ENCODE assay signal across 8 mouse cellular contexts in genomic region chrX:152781720-152782403, GRCm38 (mm10). TPM values are rescaled to one million over a fixed set of nuclear protein-coding genes. Genes with fewer than 3 reads are reported as not detected.
DNase-seq lines count a peak whose midpoint lies in the region; ATAC-seq lines count a peak whose summit lies in the region.

Gpr143 (plus strand) TSS chrX:152781921.

- H3K36me3 ChIP-seq in heart, embryonic 14.5 days (ENCODE audit: control insufficient read depth, insufficient read depth, low read length): no peaks in the 10 kb centered on the region
- H3K36me3 ChIP-seq in kidney, embryonic 16.5 days (ENCODE audit: insufficient read depth, low read length): no peaks in the 10 kb centered on the region
- H3K36me3 ChIP-seq in midbrain, embryonic 10.5 days: no peaks in the 10 kb centered on the region

- H3K4me2 ChIP-seq in heart, embryonic 14.5 days (ENCODE audit: low read length): peak within 1 kb of the TSS; percentile 66
- H3K4me2 ChIP-seq in kidney, embryonic 16.5 days (replicated peaks; ENCODE audit: low read depth, low read length): peak within 1 kb of the TSS; percentile 47

- H3K4me3 ChIP-seq in heart, embryonic 14.5 days (ENCODE audit: control insufficient read depth in 1 of 2, insufficient read depth in 1 of 2, low read depth in 1 of 2, low read length in 2 of 2): peak within 1 kb of the TSS; percentile 32 to 35
- H3K4me3 ChIP-seq in kidney, embryonic 16.5 days (ENCODE audit: low read length): peak within 1 kb of the TSS; percentile 31
- H3K4me3 ChIP-seq in midbrain, embryonic 10.5 days: peak within 1 kb of the TSS; percentile 42

- H3K4me1 ChIP-seq in heart, embryonic 14.5 days (ENCODE audit: control insufficient read depth in 2 of 2, insufficient read depth in 2 of 2, low read length in 2 of 2): peaks cover 0 to 3% of the 10 kb centered on the region in 2 experiments; a peak in 1 of 4 replicates
- no peaks in the 10 kb centered on the region for H3K4me1 ChIP-seq in kidney, embryonic 16.5 days (ENCODE audit: insufficient read depth, low read length)
- H3K4me1 ChIP-seq in midbrain, embryonic 10.5 days: peaks cover 5% of the 10 kb centered on the region

- H3K9me3 ChIP-seq in heart, embryonic 14.5 days (ENCODE audit: control insufficient read depth, low read length): no peaks in the 10 kb centered on the region
- no peaks in the 10 kb centered on the region for H3K9me3 ChIP-seq in kidney, embryonic 16.5 days (ENCODE audit: low read length)
- H3K9me3 ChIP-seq in midbrain, embryonic 10.5 days (replicated peaks): no peaks in the 10 kb centered on the region

- H3K27me3 ChIP-seq in heart, embryonic 14.5 days (ENCODE audit: control insufficient read depth, insufficient read depth, low read length): no peaks in the 10 kb centered on the region
- peaks cover 7% of the 10 kb centered on the region; the same call in 1 of the 2 replicates for H3K27me3 ChIP-seq in kidney, embryonic 16.5 days (ENCODE audit: insufficient read depth, low read length)
- peaks cover 70% of the 10 kb centered on the region for H3K27me3 ChIP-seq in midbrain, embryonic 10.5 days (ENCODE audit: low read depth, poor library complexity, severe bottlenecking)

- DNase-seq in gastrocnemius, postnatal 10 days: peak; percentile 2
- DNase-seq in gastrocnemius, adult 8-10 months (ENCODE audit: low spot score in 2 of 2): no peak
- peak; percentile 16 for DNase-seq in adrenal gland, postnatal 10 days
- DNase-seq in midbrain, embryonic 10.5 days (ENCODE audit: low spot score): peak; percentile 20

- no peak within 1 kb of the TSS for H3K27ac ChIP-seq in heart, embryonic 14.5 days (replicated peaks in 1 of 2; ENCODE audit: control insufficient read depth in 1 of 2, insufficient read depth in 1 of 2, low read depth in 2 of 2, low read length in 2 of 2)
- H3K27ac ChIP-seq in kidney, embryonic 16.5 days (ENCODE audit: low read length): no peak within 1 kb of the TSS
- H3K27ac ChIP-seq in midbrain, embryonic 10.5 days (replicated peaks): peak within 1 kb of the TSS; percentile 6; the same call in 1 of the 2 replicates

- WGBS in heart, embryonic 14.5 days: 14% methylated on average over 26 of the region's 26 CpGs
- 23% methylated on average over 26 of the region's 26 CpGs for WGBS in kidney, embryonic 16.5 days
- 21% methylated on average over 26 of the region's 26 CpGs for WGBS in midbrain, embryonic 10.5 days

- H3K9ac ChIP-seq in heart, embryonic 14.5 days (ENCODE audit: low read length): peak within 1 kb of the TSS; percentile 38
- no peak within 1 kb of the TSS; the same call in 1 of the 2 replicates for H3K9ac ChIP-seq in kidney, embryonic 16.5 days (replicated peaks; ENCODE audit: low read length)

- no peak for ATAC-seq in heart, embryonic 14.5 days (ENCODE audit: insufficient number of reproducible peaks, insufficient read depth, low FRiP score, low read depth)
- peak; percentile 63; the same call in 1 of the 2 replicates for ATAC-seq in kidney, embryonic 16.5 days (ENCODE audit: low FRiP score, low TSS enrichment)
- ATAC-seq in megakaryocyte progenitor cell, adult 5-6 weeks (replicated peaks; ENCODE audit: poor library complexity): no peak
- no peak for ATAC-seq in CD4-positive, CD25-positive, alpha-beta regulatory T cell, adult 4 months

RNA-seq across cellular contexts. Expression of gene Gpr143, which starts in this region (rescaled TPM):
- not detected for total RNA-seq in gastrocnemius, postnatal 10 days (2021)
- total RNA-seq in gastrocnemius, adult 8-10 months (2022): not detected
- total RNA-seq in adrenal gland, postnatal 10 days (2021): under 1 TPM in 1 of 2 experiments, not detected in 1; 0.18 TPM
- 0.50 TPM in 1 of 2 replicates, not detected in the other for polyA plus RNA-seq in heart, embryonic 14.5 days (2014; fragmentation: Nextera tagmentation; extraction: Ambion mirVana)
- 0.10 TPM in 2 replicates for polyA plus RNA-seq in kidney, embryonic 16.5 days (2015; fragmentation: Nextera tagmentation; extraction: Ambion mirVana)
- 0.07 and 0.25 TPM in 2 replicates for polyA plus RNA-seq in midbrain, embryonic 10.5 days (2016; fragmentation: Nextera tagmentation; extraction: Ambion mirVana)
- not detected in 2 replicates for total RNA-seq in megakaryocyte progenitor cell, adult 5-6 weeks (2015)
- total RNA-seq in megakaryocyte progenitor cell, adult 5-6 weeks (2017): not detected in 2 replicates
- polyA plus RNA-seq in CD4-positive, CD25-positive, alpha-beta regulatory T cell, adult 4 months (2017; shearing (Covaris generic)): not detected

Comparison
In these comparisons a context has a peak if more than half of its experiments do, and no peak if none do; other contexts are left out.
1. Peak in DNase-seq in gastrocnemius, postnatal 10 days; RNA of the gene not detected or under 1 TPM.
2. Peak in DNase-seq in adrenal gland, postnatal 10 days; RNA of the gene not detected or under 1 TPM.
3. Peak in ATAC-seq, H3K4me3 ChIP-seq and H3K4me2 ChIP-seq in kidney, embryonic 16.5 days; RNA of the gene not detected or under 1 TPM.
4. Peak in DNase-seq, H3K4me3 ChIP-seq and H3K27ac ChIP-seq in midbrain, embryonic 10.5 days; RNA of the gene not detected or under 1 TPM.